Mouse (Mus musculus) neural tube, postnatal 0 days (tissue): ENCODE measurements around the gene Hmgcs1. TPM values are rescaled to one million over a fixed set of nuclear protein-coding genes. Genes with fewer than 3 reads are reported as not detected.

ENCODE experiments used
- polyA plus RNA-seq: library from polyadenylated mRNA; unstranded; fragments of >200 nt; fragmentation: Nextera tagmentation; extraction: Ambion mirVana; gene quantifications from 2 replicates; pipeline ENCODE4 v1.2.1, GENCODE M21; 2015

The Hmgcs1 gene
- 304 and 317 TPM in 2 replicates for polyA plus RNA-seq

GRCm38 (mm10) chr13:119690039-119690728 is at the start of gene Hmgcs1:
Gene Hmgcs1 (plus strand): TSS chr13:119690379.

GRCm38 (mm10) chr13:119755681-119756471 is 65.7 kb downstream of the Hmgcs1 start, which contains the start of gene Nim1k:
Gene Nim1k (minus strand): TSS chr13:119755882.

Other genes starting within 250 kb of the Hmgcs1 start
- gene 4833420G17Rik, start 227.6 kb upstream of the Hmgcs1 start, polyA plus RNA-seq: 50.4 and 53.7 TPM in 2 replicates
- gene Tmem267, start 202.3 kb upstream of the Hmgcs1 start, polyA plus RNA-seq: 3.0 and 3.7 TPM in 2 replicates
- gene 3110070M22Rik, start 202.0 kb upstream of the Hmgcs1 start, polyA plus RNA-seq: 1.3 and 1.9 TPM in 2 replicates
- 0.17 and 0.39 TPM in 2 replicates for gene Ccl28, start 66.6 kb upstream of the Hmgcs1 start, polyA plus RNA-seq
- gene Nim1k, start 65.5 kb downstream of the Hmgcs1 start, polyA plus RNA-seq: 10.9 TPM in 2 replicates
- gene Zfp131, start 100.5 kb downstream of the Hmgcs1 start, polyA plus RNA-seq: 27.0 and 30.4 TPM in 2 replicates
- gene AF067063, start 139.8 kb downstream of the Hmgcs1 start, polyA plus RNA-seq: not detected in 2 replicates
- not detected in 2 replicates for gene D13Ertd608e, start 145.6 kb downstream of the Hmgcs1 start, polyA plus RNA-seq
- gene Tcstv1, start 204.4 kb downstream of the Hmgcs1 start, polyA plus RNA-seq: not detected in 2 replicates
- not detected in 2 replicates for gene Gm21761, start 238.9 kb downstream of the Hmgcs1 start, polyA plus RNA-seq